Mouse (Mus musculus) left cerebral cortex, adult 2 months (tissue): Measurements from ENCODE around the gene Sesn1. TPM values are rescaled to one million over a fixed set of nuclear protein-coding genes. Genes with fewer than 3 reads are reported as not detected.
"Not testable (repeated sequence)": the region's sequence is repeated elsewhere in the genome, so short reads cannot be mapped to it uniquely, and the experiment has no call there.

Experiments used
- DNase-seq, 2 experiments: peaks; one replicate each; pipeline ENCODE4 v3.0.0; 2021 to 2022; ENCODE audit warnings: low spot score in 2 of 2, mixed read lengths in 1 of 2; ENCODE audit errors: extremely low spot score in 1 of 2
- H3K27ac ChIP-seq: fragments of 200-600 bp; 2 replicates; pipeline ENCODE4 v1.8.1; 2022
- H3K4me3 ChIP-seq: fragments of 200-600 bp; 2 replicates; pipeline ENCODE4 v1.8.1; 2022
- CTCF ChIP-seq: fragments of 200-600 bp; IDR thresholded peaks from 2 replicates; pipeline ENCODE4 v1.8.1; 2022; ENCODE audit warnings: antibody characterized with exemption, mild to moderate bottlenecking, moderate library complexity
- intact Hi-C: fragments of 180-260 bp; cut with DNase I; formaldehyde crosslinking; loops from one replicate; pipeline ENCODE4 v1.15.1; 2025
- total RNA-seq, 2 experiments: library from RNA; stranded (reverse); gene quantifications; 2 replicates each; pipeline ENCODE4 v1.2.3; 2021

Gene Sesn1
- total RNA-seq, 2 experiments from 2014 or later = 50.7 to 51.4 TPM

GRCm38 (mm10) chr10:41932943-41933342 lies 123.2 kb downstream of the Sesn1 start:
- DNase-seq = no peak
- no peak overlapping the region for H3K4me3 ChIP-seq
- peak overlapping the region; percentile 63 for H3K27ac ChIP-seq
- no peak for TF ChIP-seq CTCF
- intact Hi-C loops = loop anchor here (1.0 to 2.0 kb wide), 2 partner anchors 45 to 110 kb away; no protein-coding TSS in a partner anchor

- peak in 1 of 2 experiments; percentile 51 for DNase-seq
- Histone ChIP-seq H3K27ac (peak overlapping the region; percentile 63), H3K4me3 (no peak overlapping the region)
- intact Hi-C loops = loop anchor here (2.0 kb wide), 1 partner anchor 109 kb away; no protein-coding TSS in a partner anchor
- TF ChIP-seq CTCF = peak; percentile 73
Measured at GRCm38 (mm10) chr10:41933536-41933935, 123.8 kb downstream of the Sesn1 start.

- intact Hi-C loops = loop anchor here (1.0 kb wide), 3 partner anchors 42 to 341 kb away; partner anchors contain the start of gene Foxo3
- Histone ChIP-seq H3K27ac (peak overlapping the region; percentile 92), H3K4me3 (peak overlapping the region; percentile 16)
- TF ChIP-seq CTCF = no peak; the same call in 1 of the 2 replicates
- peak; percentile 78 to 80 for DNase-seq
Measured at GRCm38 (mm10) chr10:41934633-41935475, 125.1 kb downstream of the Sesn1 start.

GRCm38 (mm10) chr10:41935476-41935829 lies 125.7 kb downstream of the Sesn1 start:
- DNase-seq = no peak

DNA sequence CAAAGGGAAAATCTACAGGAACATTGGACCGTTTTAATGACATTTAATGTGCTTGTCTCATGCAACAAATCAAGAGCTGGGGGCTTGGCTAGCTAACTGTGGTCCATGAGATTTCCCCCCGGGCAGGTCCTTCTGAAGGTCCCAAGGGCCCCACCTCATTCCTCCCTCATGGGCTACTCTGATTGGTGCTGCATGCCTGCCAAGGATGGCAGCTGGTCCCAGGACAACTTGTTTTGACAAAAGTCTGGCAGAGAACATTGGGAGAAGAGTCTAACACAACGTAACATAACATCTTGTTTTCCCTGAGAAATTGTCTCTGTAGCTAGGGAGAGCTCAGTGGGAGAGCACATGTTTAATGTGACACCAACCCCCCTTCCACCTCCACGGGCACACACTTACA lies 126.4 kb downstream of the Sesn1 start:
- no peak for TF ChIP-seq CTCF
- intact Hi-C loops = no loop called here
- no peak overlapping the region for H3K4me3 ChIP-seq
- DNase-seq = no peak
- H3K27ac ChIP-seq = peak overlapping the region; percentile 92; the same call in 1 of the 2 replicates

More at GRCm38 (mm10) chr10:41935476-41935829, 125.7 kb downstream of the Sesn1 start:
- H3K4me3 ChIP-seq = no peak overlapping the region
- intact Hi-C loops = loop anchor here (1.0 kb wide), 3 partner anchors 42 to 341 kb away; partner anchors contain the start of gene Foxo3
- peak overlapping the region; percentile 92; the same call in 1 of the 2 replicates for H3K27ac ChIP-seq
- TF ChIP-seq CTCF = no peak

- no peak for TF ChIP-seq CTCF
- intact Hi-C loops = no loop called here
- Histone ChIP-seq H3K4me3 (no peak overlapping the region), H3K27ac (no peak overlapping the region)
- no peak for DNase-seq
Measured at GRCm38 (mm10) chr10:41937176-41937575, 127.4 kb downstream of the Sesn1 start.

DNA sequence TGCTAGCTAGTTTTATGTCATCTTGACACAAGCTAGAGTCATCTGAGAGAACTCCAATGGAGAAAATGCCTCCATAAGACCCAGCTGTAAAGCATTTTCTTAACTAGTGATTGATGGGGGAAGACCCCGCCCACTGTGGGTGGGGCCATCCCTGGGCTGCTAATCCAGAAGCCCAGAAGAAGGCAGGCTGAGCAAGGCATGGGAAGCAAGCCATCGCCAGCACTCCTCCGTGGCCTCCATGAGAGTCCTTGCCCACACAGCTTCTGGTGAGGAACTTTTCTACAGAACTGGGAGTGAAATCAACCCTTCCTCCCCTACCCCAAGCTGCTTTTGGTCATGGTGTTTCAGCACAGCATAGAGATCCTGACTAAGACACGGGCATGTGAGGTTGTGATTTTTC lies 129.4 kb downstream of the Sesn1 start:
- intact Hi-C loops = no loop called here
- TF ChIP-seq CTCF = no peak
- Histone ChIP-seq H3K27ac (no peak overlapping the region), H3K4me3 (no peak overlapping the region)
- DNase-seq = peak in 1 of 2 experiments; percentile 46

DNA sequence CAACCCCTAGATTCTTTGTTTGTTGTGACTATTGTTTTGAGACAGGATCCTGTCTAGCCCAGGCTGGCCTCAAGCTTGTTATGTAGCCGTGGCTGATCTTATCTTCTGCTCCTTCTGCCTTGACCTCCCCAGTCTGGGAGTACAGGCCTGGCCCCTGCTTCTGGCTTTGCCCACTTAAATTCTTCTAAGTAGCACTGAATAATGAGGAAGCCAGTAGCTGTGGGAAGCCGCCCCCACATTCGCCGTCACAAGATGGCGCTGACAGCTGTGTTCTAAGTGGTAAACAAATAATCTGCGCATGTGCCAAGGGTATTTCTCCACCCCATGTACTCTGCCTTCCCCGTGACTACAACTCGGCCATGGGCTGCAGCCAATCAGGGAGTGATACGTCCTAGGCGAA lies 142.6 kb downstream of the Sesn1 start:
- H3K27ac ChIP-seq, H3K4me3 ChIP-seq, DNase-seq, intact Hi-C loops: not testable (repeated sequence)

DNA sequence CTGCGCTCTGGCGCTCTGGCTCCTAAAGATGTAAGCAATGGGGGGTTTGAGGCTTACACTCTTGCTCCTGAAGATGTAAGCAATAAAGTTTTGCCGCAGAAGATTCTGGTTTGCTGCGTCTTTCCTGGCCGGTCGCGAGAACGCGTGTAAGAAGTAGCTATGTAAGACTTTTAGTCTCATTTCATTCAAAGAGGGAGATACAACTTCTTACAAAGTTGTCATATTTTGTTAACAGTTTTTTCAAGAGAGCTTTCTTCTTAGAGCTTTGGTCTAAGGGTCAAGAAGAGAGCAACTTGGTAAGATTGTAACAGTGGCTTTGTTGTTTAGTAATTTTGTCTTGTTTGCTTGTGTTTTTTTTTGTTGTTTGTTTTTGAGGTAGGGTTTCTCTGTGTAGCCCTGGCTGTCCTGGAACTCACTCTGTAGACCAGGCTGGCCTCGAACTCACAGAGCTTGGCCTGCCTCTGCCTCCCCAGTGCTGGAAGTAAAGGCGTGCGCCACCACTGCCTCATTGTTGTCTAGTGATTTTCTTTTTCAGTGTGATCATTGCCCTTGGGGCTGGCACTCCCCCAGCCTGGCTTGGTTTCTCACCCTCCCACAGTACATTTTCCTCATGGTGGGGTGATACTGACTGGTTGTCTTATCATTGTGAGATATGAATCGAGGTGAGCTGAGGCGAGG lies 143.3 kb downstream of the Sesn1 start:
- H3K27ac ChIP-seq = no peak overlapping the region
- no peak for DNase-seq
- no peak for TF ChIP-seq CTCF
- intact Hi-C loops = no loop called here
- H3K4me3 ChIP-seq = no peak overlapping the region

- Histone ChIP-seq H3K27ac (no peak overlapping the region), H3K4me3 (no peak overlapping the region)
- DNase-seq = no peak
- TF ChIP-seq CTCF = no peak
- intact Hi-C loops = no loop called here
Measured at GRCm38 (mm10) chr10:41953528-41953864, 143.8 kb downstream of the Sesn1 start.

- H3K4me3 ChIP-seq = no peak overlapping the region
- intact Hi-C loops = loop anchor here (2.0 kb wide), 1 partner anchor 127 kb away; no protein-coding TSS in a partner anchor
- no peak overlapping the region for H3K27ac ChIP-seq
- no peak for DNase-seq
- TF ChIP-seq CTCF = no peak
Measured at GRCm38 (mm10) chr10:41957421-41958225, 147.9 kb downstream of the Sesn1 start.

Other genes starting within 250 kb of the Sesn1 start
- 1 to 10 TPM; 1.8 to 2.0 TPM for gene Ccdc162, start 93.3 kb upstream of the Sesn1 start, total RNA-seq
- 1 to 10 TPM; 5.3 to 7.5 TPM for gene Cep57l1, start 64 bp upstream of the Sesn1 start, total RNA-seq
- 10 to 100 TPM; 12.6 to 14.1 TPM for gene Armc2, start 208.5 kb downstream of the Sesn1 start, total RNA-seq